Mouse (Mus musculus): ENCODE measurements around the gene 2900026A02Rik. TPM values are rescaled to one million over a fixed set of nuclear protein-coding genes. Genes with fewer than 3 reads are reported as not detected.

The 2900026A02Rik gene
- polyA plus RNA-seq, 1 experiment from 2014 or later, result 2.9 TPM

DNA sequence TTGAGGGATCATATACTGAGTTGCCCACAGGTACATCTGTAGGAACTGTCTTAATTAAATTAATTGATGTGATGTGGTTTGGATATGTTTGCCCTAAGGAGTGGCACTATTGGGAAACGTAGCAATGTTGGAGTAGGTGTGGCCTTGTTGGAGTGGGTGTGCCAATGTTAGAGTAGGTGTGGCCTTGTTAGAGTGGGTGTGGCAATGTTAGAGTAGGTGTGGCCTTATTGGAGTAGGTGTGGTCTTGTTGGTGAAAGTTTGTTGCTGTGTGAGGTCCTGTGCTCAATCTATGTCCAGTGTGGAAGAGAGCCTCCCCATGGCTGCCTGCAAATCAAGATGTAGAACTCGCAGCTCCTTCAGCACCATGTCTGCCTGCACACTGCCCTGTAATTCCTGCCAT is 136.7 kb downstream of the 2900026A02Rik start:
- Histone ChIP-seq H3K36me3 (no peaks in the 10 kb centered on the region), H3K9ac (replicated peaks) (no peak overlapping the region), H3K9me3 (no peaks in the 10 kb centered on the region), H3K27me3 (no peaks in the 10 kb centered on the region), H3K4me2 (replicated peaks) (no peak overlapping the region), H3K27ac (replicated peaks) (no peak overlapping the region), H3K4me1 (0 out of 2 replicates have a peak, but pooled peaks cover 2% of the 10 kb centered on the region), H3K4me3 (no peak overlapping the region)
- no peak for ATAC-seq (ENCODE audit: low FRiP score, low read depth)
- 90% methylated on average over 2 of the region's 2 CpGs for WGBS

DNA sequence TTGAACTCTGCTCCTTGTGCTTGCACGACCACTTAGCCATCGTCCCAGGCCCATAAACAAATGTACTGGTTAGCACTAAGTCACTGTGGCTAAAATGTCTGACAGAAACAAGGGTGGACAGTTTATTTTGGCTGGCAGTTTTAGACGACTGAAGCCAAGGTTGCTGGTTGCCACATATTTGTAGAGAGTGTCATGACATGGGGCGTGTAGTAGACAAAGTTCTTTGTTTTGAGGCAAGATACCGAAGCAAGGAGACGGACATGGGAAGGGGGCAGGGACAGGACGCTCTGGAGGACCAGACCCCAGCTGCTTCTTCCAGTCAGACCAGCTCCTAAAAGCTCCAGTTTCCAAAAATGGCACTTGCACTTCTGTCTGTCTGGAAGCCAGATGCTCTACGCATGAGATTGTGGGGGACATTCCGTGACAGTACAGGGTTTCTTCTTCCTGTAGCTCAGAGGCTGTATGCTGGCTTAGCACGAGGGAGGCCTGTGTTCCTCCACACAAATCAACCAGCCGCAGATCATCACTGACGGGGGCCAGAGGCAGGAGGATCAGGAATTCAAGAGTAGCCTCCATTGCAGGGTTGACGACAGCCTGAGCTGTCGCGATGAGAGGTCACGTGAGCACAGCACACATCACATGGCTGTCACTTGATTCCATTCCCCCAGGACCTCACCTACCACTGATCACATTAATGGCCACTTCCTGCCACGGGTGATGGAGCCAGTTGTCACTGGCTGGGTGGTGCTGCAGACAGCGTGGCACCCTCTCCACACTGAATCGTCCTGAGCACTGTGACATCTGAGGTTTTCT is 138.5 kb downstream of the 2900026A02Rik start:
- Histone ChIP-seq H3K9me3 (no peaks in the 10 kb centered on the region), H3K9ac (replicated peaks) (no peak overlapping the region), H3K4me3 (no peak overlapping the region), H3K27me3 (0 out of 2 replicates have a peak, but pooled peaks cover 2% of the 10 kb centered on the region), H3K4me1 (0 out of 2 replicates have a peak, but pooled peaks cover 2% of the 10 kb centered on the region), H3K27ac (replicated peaks) (no peak overlapping the region), H3K36me3 (no peaks in the 10 kb centered on the region), H3K4me2 (replicated peaks) (no peak overlapping the region)
- 75% methylated on average over 19 of the region's 19 CpGs for WGBS
- no peak for ATAC-seq (ENCODE audit: low FRiP score, low read depth)

DNA sequence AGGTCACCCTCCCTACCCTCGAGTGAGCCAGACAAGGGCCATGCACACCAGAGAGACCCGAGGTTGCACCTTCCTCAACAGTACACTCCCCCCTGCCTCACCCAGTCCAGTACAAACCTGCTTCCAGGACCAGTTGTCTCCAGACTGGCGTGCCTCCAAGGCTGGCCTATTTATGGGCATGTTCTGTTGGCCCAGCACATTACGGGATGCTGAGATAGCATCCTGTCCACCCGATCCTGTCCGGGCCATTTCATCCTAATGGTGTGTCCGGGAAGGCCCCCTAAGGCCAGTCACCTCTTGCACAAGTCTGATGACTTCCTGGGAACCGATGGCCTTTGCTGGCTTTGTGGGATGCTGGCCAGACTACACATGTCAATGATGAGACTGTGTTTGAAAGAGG is 139.6 kb downstream of the 2900026A02Rik start, which contains the start of gene Crybb3:
Gene Crybb3, minus strand, starts transcription at position 146 of the 400 bp plus-strand sequence.
- Histone ChIP-seq H3K4me3 (no peak within 1 kb of the TSS), H3K36me3 (no peaks in the 10 kb centered on the region), H3K9ac (replicated peaks) (no peak within 1 kb of the TSS), H3K27me3 (peaks cover 4% of the 10 kb centered on the region; the same call in 1 of the 2 replicates), H3K9me3 (no peaks in the 10 kb centered on the region), H3K27ac (replicated peaks) (no peak within 1 kb of the TSS), H3K4me2 (replicated peaks) (no peak within 1 kb of the TSS), H3K4me1 (no peaks in the 10 kb centered on the region)
- no peak for ATAC-seq (ENCODE audit: low FRiP score, low read depth)
- 86% methylated on average over 8 of the region's 8 CpGs for whole genome bisulfite sequencing

DNA sequence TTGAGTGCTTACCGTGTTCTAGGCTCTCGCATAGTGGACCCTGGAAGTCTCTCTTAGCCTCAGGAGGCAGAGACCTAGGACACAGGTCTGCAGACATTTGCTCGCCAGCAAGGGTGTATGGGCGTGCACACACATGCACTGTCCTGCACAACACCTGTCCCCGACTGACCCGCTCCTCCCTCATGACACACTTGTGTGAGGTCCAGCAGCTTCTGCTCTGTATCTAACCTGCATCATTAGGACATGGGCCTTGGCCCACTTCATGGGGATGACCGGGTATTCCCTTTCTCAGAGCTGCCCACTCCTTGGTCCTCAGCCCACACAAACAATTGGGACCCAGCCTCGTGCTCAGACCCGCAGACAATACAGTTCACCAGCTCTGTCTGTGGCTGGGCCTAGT is 140.0 kb downstream of the 2900026A02Rik start:
- Histone ChIP-seq H3K9me3 (no peaks in the 10 kb centered on the region), H3K9ac (replicated peaks) (no peak overlapping the region), H3K27me3 (peaks cover 4% of the 10 kb centered on the region; the same call in 1 of the 2 replicates), H3K4me3 (no peak overlapping the region), H3K27ac (replicated peaks) (no peak overlapping the region), H3K4me2 (replicated peaks) (no peak overlapping the region), H3K36me3 (no peaks in the 10 kb centered on the region), H3K4me1 (no peaks in the 10 kb centered on the region)
- ATAC-seq (ENCODE audit: low FRiP score, low read depth), result no peak
- WGBS, result 93% methylated on average over 9 of the region's 9 CpGs

DNA sequence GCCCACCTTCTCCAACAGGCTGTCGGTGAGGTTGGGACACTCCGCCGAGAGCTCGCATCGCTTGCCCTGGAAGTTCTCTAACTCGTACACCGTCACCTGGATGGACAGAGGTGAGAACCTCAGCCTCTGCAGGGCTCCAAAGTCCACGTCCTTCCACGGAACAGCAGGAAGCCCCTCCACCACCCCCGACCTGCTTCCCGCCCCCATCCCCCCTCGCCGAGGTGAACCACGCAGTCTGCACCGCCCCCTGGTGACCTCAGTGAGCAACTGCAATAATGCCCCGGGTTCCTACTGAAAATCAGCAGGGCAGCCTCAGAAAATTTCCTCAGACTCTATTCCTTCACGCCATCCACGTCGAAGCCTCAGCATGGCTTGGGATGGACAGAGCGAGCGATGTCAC is 141.3 kb downstream of the 2900026A02Rik start:
- no peak overlapping the region for H3K4me3 ChIP-seq
- no peak overlapping the region for H3K27ac ChIP-seq (replicated peaks)
- ATAC-seq (ENCODE audit: low FRiP score, low read depth), result no peak
- H3K27me3 ChIP-seq, result peaks cover 4% of the 10 kb centered on the region; the same call in 1 of the 2 replicates
- no peaks in the 10 kb centered on the region for H3K4me1 ChIP-seq
- 23% methylated on average over 21 of the region's 21 CpGs for WGBS
- no peaks in the 10 kb centered on the region for H3K9me3 ChIP-seq
- H3K9ac ChIP-seq (replicated peaks), result no peak overlapping the region
- peak overlapping the region; percentile 42 for H3K4me2 ChIP-seq (replicated peaks)
- no peaks in the 10 kb centered on the region for H3K36me3 ChIP-seq

DNA sequence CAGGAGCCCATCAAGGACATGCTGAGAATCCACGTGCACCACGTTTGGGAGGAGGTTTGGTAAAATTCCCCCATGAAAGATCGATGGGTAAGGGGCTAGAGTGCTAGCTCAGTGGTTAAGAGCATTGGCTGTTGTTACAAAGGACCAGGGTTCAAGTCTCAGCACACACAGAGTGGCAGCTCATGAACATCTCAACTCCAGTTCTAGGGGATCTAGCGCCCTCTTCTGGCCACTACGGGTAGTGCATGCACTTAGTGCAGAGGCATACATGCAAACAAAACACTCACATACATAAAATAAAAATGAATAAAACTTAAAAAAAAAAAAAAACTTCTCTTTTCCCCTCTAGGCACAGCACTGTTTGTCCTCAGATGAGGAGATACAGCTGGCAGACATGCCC is 142.3 kb downstream of the 2900026A02Rik start:
- H3K36me3 ChIP-seq, result no peaks in the 10 kb centered on the region
- 72% methylated on average over 5 of the region's 5 CpGs for WGBS
- no peak overlapping the region for H3K27ac ChIP-seq (replicated peaks)
- H3K4me1 ChIP-seq, result no peaks in the 10 kb centered on the region
- H3K27me3 ChIP-seq, result peaks cover 4% of the 10 kb centered on the region; the same call in 1 of the 2 replicates
- H3K4me3 ChIP-seq, result no peak overlapping the region
- no peak overlapping the region for H3K4me2 ChIP-seq (replicated peaks)
- ATAC-seq (ENCODE audit: low FRiP score, low read depth), result no peak
- no peak overlapping the region for H3K9ac ChIP-seq (replicated peaks)
- no peaks in the 10 kb centered on the region for H3K9me3 ChIP-seq

DNA sequence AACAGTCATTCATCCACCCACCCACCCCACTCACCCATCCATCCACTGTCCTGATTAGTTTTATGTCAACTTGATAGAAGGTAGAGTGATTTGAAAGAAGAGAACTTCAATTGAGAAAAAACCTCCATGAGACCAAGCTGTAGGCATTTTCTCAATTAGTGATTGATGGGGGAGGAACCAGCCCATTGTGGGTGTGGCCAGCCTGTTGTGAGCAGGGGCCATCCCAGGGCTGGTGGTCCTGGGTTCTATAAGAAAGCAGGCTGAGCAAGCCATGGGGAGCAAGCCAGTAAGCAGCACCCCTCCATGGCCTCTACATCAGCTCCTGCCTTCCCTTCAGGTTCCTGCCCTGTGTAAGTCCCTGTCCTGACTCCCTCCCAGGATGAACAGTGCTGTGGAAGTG is 151.0 kb downstream of the 2900026A02Rik start, which contains the start of gene Crybb2:
Gene Crybb2, minus strand, starts transcription at position 101 of the 400 bp plus-strand sequence.
- no peaks in the 10 kb centered on the region for H3K9me3 ChIP-seq
- H3K27me3 ChIP-seq, result no peaks in the 10 kb centered on the region
- no peak within 1 kb of the TSS for H3K9ac ChIP-seq (replicated peaks)
- H3K4me3 ChIP-seq, result no peak within 1 kb of the TSS
- H3K27ac ChIP-seq (replicated peaks), result no peak within 1 kb of the TSS
- no peaks in the 10 kb centered on the region for H3K36me3 ChIP-seq
- H3K4me1 ChIP-seq, result no peaks in the 10 kb centered on the region
- no peak within 1 kb of the TSS for H3K4me2 ChIP-seq (replicated peaks)
- no peak for ATAC-seq (ENCODE audit: low FRiP score, low read depth)

DNA sequence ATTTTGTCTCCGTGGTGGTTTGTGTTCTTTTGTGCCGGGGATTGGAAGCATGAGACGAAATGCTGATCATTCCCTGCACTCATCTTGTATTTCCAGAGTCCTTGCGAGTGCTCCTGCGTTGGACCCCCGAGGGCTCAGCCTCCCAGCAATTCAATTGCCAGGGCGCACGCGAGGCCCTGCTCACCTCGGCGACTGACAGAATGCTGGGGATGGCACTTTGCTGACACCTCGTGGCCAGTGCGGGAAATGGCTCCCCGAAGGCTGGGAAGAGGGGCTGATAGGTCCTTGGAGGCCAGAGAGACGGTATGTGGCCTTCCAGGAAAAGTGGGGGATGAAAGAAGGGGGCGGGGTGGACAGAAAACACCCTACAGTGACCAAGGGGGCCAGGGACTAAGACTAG is 166.7 kb downstream of the 2900026A02Rik start:
- Histone ChIP-seq H3K4me2 (replicated peaks) (no peak overlapping the region), H3K27me3 (peaks cover 13% of the 10 kb centered on the region), H3K4me1 (peaks cover 11% of the 10 kb centered on the region), H3K27ac (replicated peaks) (no peak overlapping the region), H3K4me3 (no peak overlapping the region), H3K9me3 (no peaks in the 10 kb centered on the region), H3K36me3 (no peaks in the 10 kb centered on the region), H3K9ac (replicated peaks) (no peak overlapping the region)
- WGBS, result 4% methylated on average over 16 of the region's 16 CpGs
- ATAC-seq (ENCODE audit: low FRiP score, low read depth), result peak; percentile 54

DNA sequence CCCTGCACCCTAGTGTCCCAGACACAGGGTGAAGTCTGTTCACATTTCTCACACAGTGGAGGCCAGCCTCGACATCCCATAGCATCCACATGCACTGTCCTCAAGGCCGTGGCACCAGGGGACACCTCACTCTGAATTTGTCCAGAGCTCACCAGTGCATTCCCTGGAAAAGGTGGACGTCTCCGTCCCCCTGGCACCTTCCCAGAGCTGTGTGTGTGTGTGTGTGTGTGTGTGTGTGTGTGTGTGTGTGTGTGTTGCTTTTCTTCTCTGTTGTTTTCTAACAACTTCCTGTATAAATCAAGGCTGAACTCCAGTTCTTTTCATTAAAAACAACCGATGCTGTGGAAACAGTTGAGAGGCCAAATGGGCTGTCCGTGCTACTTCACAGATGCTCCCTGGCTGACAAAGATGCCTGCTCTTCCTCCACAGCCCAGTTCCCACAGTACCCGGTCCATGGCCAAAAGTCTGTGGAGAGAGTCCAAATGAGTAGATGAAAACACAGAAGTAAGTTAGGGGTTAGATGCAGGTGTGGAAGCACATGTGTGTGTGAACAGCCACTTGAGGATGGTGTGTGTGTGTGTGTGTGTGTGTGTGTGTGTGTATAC is 170.4 kb downstream of the 2900026A02Rik start:
- Histone ChIP-seq H3K27me3 (peaks cover 9% of the 10 kb centered on the region), H3K9me3 (no peaks in the 10 kb centered on the region), H3K4me2 (replicated peaks) (no peak overlapping the region), H3K36me3 (no peaks in the 10 kb centered on the region), H3K4me3 (no peak overlapping the region), H3K4me1 (peaks cover 14% of the 10 kb centered on the region), H3K27ac (replicated peaks) (no peak overlapping the region), H3K9ac (replicated peaks) (no peak overlapping the region)
- no peak for ATAC-seq (ENCODE audit: low FRiP score, low read depth)
- WGBS, result 82% methylated on average over 7 of the region's 7 CpGs

DNA sequence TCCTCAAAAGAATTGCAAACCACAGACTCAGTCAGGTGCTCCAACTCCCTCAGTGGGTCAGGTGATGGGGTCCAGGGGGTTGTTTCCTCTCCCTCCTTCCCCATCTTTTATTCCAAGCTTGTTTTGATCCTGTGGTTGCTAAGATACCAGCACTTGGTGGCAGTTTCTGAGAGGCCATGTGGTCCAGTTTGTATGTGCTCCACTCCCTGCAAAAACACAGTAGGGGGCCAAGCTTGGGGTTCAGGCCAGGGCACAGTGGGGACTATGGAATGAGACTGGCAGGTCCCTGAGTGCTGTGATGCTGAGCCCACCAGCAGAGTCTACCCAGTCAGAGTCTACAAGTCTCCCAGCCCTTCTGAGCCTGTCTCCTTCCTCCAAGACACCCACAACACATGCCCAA is 171.2 kb downstream of the 2900026A02Rik start:
- Histone ChIP-seq H3K36me3 (no peaks in the 10 kb centered on the region), H3K4me2 (replicated peaks) (no peak overlapping the region), H3K27ac (replicated peaks) (no peak overlapping the region), H3K9ac (replicated peaks) (no peak overlapping the region), H3K4me1 (peaks cover 14% of the 10 kb centered on the region), H3K9me3 (no peaks in the 10 kb centered on the region), H3K27me3 (peaks cover 4% of the 10 kb centered on the region), H3K4me3 (no peak overlapping the region)
- ATAC-seq (ENCODE audit: low FRiP score, low read depth), result no peak

DNA sequence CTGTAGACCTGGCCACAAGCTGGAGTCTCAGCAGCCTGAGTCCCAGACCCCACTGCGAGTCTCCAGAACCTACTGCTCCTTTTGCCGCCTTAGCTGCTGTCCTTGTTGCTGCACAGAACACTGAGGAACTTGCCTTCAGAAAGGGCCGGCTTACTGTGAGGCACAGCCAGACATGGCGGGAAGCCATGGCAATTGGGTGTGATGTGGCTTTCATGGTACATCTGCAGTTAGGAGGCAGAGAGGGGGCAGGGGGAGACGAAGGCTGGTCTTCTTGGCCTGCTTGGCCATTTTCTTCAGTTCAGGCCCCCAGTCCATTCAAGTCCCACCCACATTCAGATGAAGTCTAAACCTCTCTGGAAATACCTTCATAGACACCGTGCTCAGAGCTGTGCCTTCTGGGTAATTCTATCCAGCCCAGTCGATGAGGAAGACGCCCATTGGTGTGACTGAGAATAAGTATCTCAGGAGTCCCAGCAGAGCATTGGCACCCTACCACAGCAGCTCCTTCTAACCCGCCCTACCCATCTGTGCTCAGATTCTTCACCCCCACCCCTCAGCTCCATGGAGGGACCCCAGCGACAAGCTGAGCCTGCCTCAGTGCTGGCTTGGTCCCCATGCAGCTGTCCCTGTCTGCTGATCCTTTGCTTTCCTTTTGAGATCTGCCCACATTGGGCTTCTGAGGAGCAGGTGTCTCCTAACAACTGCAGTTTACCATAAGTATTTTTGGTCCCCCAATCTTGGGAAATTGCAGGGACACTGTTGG is 175.3 kb downstream of the 2900026A02Rik start:
- Histone ChIP-seq H3K4me2 (replicated peaks) (no peak overlapping the region), H3K4me3 (no peak overlapping the region), H3K4me1 (peaks cover 28% of the 10 kb centered on the region), H3K27ac (replicated peaks) (no peak overlapping the region), H3K9ac (replicated peaks) (no peak overlapping the region), H3K27me3 (no peaks in the 10 kb centered on the region; the same call in 1 of the 2 replicates), H3K9me3 (no peaks in the 10 kb centered on the region), H3K36me3 (no peaks in the 10 kb centered on the region)
- 87% methylated on average over 10 of the region's 10 CpGs for WGBS
- no peak for ATAC-seq (ENCODE audit: low FRiP score, low read depth)

DNA sequence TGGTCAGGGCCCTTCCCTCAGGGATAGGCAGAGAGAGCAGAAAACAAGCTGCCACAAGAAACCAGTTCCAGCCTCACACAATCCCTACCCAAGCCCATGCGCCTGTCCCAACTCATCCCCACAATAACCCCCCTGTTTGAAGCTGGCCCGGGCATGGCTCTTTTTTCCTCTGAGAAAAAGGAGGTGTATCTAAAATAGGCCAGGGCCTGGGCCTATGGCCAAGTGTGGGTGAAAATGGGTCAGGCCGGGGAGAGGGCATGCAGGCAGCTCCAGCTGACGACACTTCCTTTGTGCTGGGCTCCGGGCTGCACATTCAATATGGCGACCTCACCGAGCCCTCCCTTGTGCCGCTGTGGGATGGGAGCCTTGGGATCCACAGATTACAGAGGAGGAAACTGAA is 177.5 kb downstream of the 2900026A02Rik start:
- Histone ChIP-seq H3K4me1 (peaks cover 18% of the 10 kb centered on the region), H3K9ac (replicated peaks) (no peak overlapping the region), H3K9me3 (no peaks in the 10 kb centered on the region), H3K4me3 (no peak overlapping the region), H3K27me3 (no peaks in the 10 kb centered on the region), H3K27ac (replicated peaks) (no peak overlapping the region), H3K4me2 (replicated peaks) (no peak overlapping the region), H3K36me3 (no peaks in the 10 kb centered on the region)
- 89% methylated on average over 8 of the region's 8 CpGs for WGBS
- no peak for ATAC-seq (ENCODE audit: low FRiP score, low read depth)

Measured in midbrain, embryonic 12.5 days (tissue).